Mouse (Mus musculus) CD4-positive, CD25-positive, alpha-beta regulatory T cell, adult 9 weeks (primary cell): ENCODE measurements around the gene Olfr889. TPM values are rescaled to one million over a fixed set of nuclear protein-coding genes. Genes with fewer than 3 reads are reported as not detected.

Experiments used
- polyA plus RNA-seq: library from polyadenylated mRNA; unstranded; fragments of 100-300 nt; shearing (Covaris generic); gene quantifications from one replicate; pipeline ENCODE4 v1.2.1, GENCODE M21; 2017

The Olfr889 gene
- not detected for polyA plus RNA-seq

GRCm38 (mm10) chr9:38114898-38115297, at the start of gene Olfr889:
TSS of gene Olfr889 (plus strand) at chr9:38115198.

DNA sequence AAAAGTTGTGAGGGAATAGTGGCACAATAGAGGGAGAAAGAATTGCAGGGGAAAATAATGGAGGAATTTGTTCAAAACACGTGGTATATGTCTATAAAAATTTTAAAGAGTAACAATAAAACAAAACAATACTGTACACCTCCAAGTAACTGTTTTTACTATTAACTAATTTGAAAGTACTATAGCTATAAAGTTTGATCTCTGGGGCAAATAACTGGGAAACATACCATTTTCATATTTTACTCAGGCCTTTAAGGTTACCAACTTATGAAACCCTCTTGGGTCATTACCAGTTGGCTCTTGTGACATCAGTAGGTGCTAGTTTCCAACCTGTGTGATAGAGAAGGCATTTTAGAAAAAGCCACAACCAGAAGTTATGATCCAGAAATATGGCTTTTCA, 31.2 kb upstream of the Olfr889 start, which contains the start of gene Olfr887:
Gene Olfr887 (plus strand): TSS at position 301 of the 400 bp plus-strand sequence.

GRCm38 (mm10) chr9:38107828-38108227, 7.2 kb upstream of the Olfr889 start, which contains the start of gene Olfr888:
TSS of gene Olfr888 (plus strand) at chr9:38108128.

DNA sequence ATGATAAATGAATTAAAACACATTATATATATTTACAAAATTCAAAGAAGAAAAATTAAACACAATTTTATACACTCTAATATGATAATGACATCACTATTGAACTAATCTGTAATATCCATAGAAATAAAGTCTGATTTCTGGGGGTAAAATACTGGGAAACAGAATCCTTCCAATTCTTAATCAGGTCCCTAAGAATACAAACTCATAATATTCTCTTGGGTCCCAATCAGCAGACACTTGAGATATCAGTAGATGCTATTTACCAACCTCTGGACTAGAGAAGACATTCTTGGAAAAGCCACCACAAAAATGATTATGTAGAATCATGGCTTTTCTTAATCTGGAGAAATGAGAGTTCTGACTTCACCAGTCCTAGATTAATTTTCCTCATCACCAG, 27.2 kb downstream of the Olfr889 start, which contains the start of gene Olfr890:
Gene Olfr890 (plus strand): TSS at position 301 of the 400 bp plus-strand sequence.

Other genes with a start within 250 kb of the Olfr889 start
- 0.04 TPM for gene Olfr145, start 218.5 kb upstream of the Olfr889 start, polyA plus RNA-seq
- gene Olfr878, start 197.4 kb upstream of the Olfr889 start, polyA plus RNA-seq = not detected
- 0.06 TPM for gene Olfr881, start 123.4 kb upstream of the Olfr889 start, polyA plus RNA-seq
- not detected for gene Olfr883, start 89.4 kb upstream of the Olfr889 start, polyA plus RNA-seq
- gene Olfr884, start 68.6 kb upstream of the Olfr889 start, polyA plus RNA-seq = not detected
- gene Olfr885, start 53.9 kb upstream of the Olfr889 start, polyA plus RNA-seq = not detected
- gene Olfr887, start 31.1 kb upstream of the Olfr889 start, polyA plus RNA-seq = not detected
- gene Olfr888, start 7.1 kb upstream of the Olfr889 start, polyA plus RNA-seq = not detected
- gene Olfr890, start 27.3 kb downstream of the Olfr889 start, polyA plus RNA-seq = 0.10 TPM
- not detected for gene Olfr891, start 65.6 kb downstream of the Olfr889 start, polyA plus RNA-seq
- not detected for gene Olfr893, start 93.2 kb downstream of the Olfr889 start, polyA plus RNA-seq
- gene Olfr894, start 102.9 kb downstream of the Olfr889 start, polyA plus RNA-seq = not detected
- gene Olfr143, start 137.6 kb downstream of the Olfr889 start, polyA plus RNA-seq = not detected
- gene Olfr895, start 152.7 kb downstream of the Olfr889 start, polyA plus RNA-seq = not detected
- not detected for gene Olfr896-ps1, start 175.9 kb downstream of the Olfr889 start, polyA plus RNA-seq
- gene Olfr25, start 213.9 kb downstream of the Olfr889 start, polyA plus RNA-seq = not detected
- not detected for gene Olfr898, start 233.2 kb downstream of the Olfr889 start, polyA plus RNA-seq